Mouse (Mus musculus): ENCODE data around the gene R3hdm1. TPM values are rescaled to one million over a fixed set of nuclear protein-coding genes. Genes with fewer than 3 reads are reported as not detected.
"Not testable (repeated sequence)": the region's sequence is repeated elsewhere in the genome, so short reads cannot be mapped to it uniquely, and the experiment has no call there.

The R3hdm1 gene
- polyA plus RNA-seq, 1 experiment from 2014 or later = 33.7 TPM

- 6% methylated on average over 10 of the region's 10 CpGs for WGBS (ENCODE audit: insufficient replicate concordance)
Observed at GRCm38 (mm10) chr1:128243627-128243995, 140.5 kb downstream of the R3hdm1 start, which contains the start of gene Ubxn4. Gene Ubxn4 (plus strand): TSS chr1:128243964.

GRCm38 (mm10) chr1:128243996-128244726, 141.1 kb downstream of the R3hdm1 start:
- Histone ChIP-seq H3K27me3 (no peaks in the 10 kb centered on the region), H3K9ac (peak overlapping the region; percentile 89), H3K9me3 (replicated peaks) (no peaks in the 10 kb centered on the region), H3K27ac (peak overlapping the region; percentile 90), H3K4me1 (replicated peaks) (peaks cover 17% of the 10 kb centered on the region), H3K36me3 (peaks cover 8% of the 10 kb centered on the region; the same call in 1 of the 2 replicates), H3K4me3 (replicated peaks) (peak overlapping the region; percentile 80), H3K4me2 (peak overlapping the region; percentile 96)
- peak; percentile 96 for DNase-seq
- peak; percentile 93 for ATAC-seq (ENCODE audit: low read depth)
- WGBS (ENCODE audit: insufficient replicate concordance) = under 1% methylated on average over 71 of the region's 71 CpGs

More at GRCm38 (mm10) chr1:128243627-128243995, 140.5 kb downstream of the R3hdm1 start, which contains the start of gene Ubxn4:
- peaks cover 8% of the 10 kb centered on the region; the same call in 1 of the 2 replicates for H3K36me3 ChIP-seq
- peak within 1 kb of the TSS; percentile 96 for H3K4me2 ChIP-seq
- peak within 1 kb of the TSS; percentile 89 for H3K9ac ChIP-seq
- DNase-seq (no peak), ATAC-seq (ENCODE audit: low read depth) (peak; percentile 6; the same call in 1 of the 2 replicates)
- H3K27me3 ChIP-seq = no peaks in the 10 kb centered on the region
- H3K4me3 ChIP-seq (replicated peaks) = peak within 1 kb of the TSS; percentile 80
- no peaks in the 10 kb centered on the region for H3K9me3 ChIP-seq (replicated peaks)
- peaks cover 17% of the 10 kb centered on the region for H3K4me1 ChIP-seq (replicated peaks)
- peak within 1 kb of the TSS; percentile 90 for H3K27ac ChIP-seq

GRCm38 (mm10) chr1:128244727-128245355, 141.7 kb downstream of the R3hdm1 start:
- H3K27ac ChIP-seq = peak overlapping the region; percentile 90
- peak overlapping the region; percentile 96 for H3K4me2 ChIP-seq
- H3K4me3 ChIP-seq (replicated peaks) = peak overlapping the region; percentile 80
- H3K27me3 ChIP-seq = no peaks in the 10 kb centered on the region
- ATAC-seq (ENCODE audit: low read depth) = peak; percentile 58
- peaks cover 17% of the 10 kb centered on the region for H3K4me1 ChIP-seq (replicated peaks)
- no peaks in the 10 kb centered on the region for H3K9me3 ChIP-seq (replicated peaks)
- H3K36me3 ChIP-seq = 0 out of 2 replicates have a peak, but pooled peaks cover 8% of the 10 kb centered on the region
- WGBS (ENCODE audit: insufficient replicate concordance) = 2% methylated on average over 19 of the region's 19 CpGs
- H3K9ac ChIP-seq = peak overlapping the region; percentile 89
- peak; percentile 51 for DNase-seq

GRCm38 (mm10) chr1:128267061-128267460, 164.0 kb downstream of the R3hdm1 start:
- ATAC-seq (ENCODE audit: low read depth) = not testable (repeated sequence)

GRCm38 (mm10) chr1:128270731-128271130, 167.6 kb downstream of the R3hdm1 start:
- Histone ChIP-seq H3K27me3 (no peaks in the 10 kb centered on the region), H3K27ac (no peak overlapping the region), H3K4me1 (replicated peaks) (peaks cover 4% of the 10 kb centered on the region), H3K4me3 (replicated peaks) (no peak overlapping the region), H3K9ac (no peak overlapping the region), H3K9me3 (replicated peaks) (no peaks in the 10 kb centered on the region), H3K36me3 (peaks cover 85% of the 10 kb centered on the region), H3K4me2 (no peak overlapping the region)
- DNase-seq = no peak
- ATAC-seq (ENCODE audit: low read depth) = no peak
- 77% methylated on average over 3 of the region's 3 CpGs for WGBS (ENCODE audit: insufficient replicate concordance)

More at GRCm38 (mm10) chr1:128267061-128267460, 164.0 kb downstream of the R3hdm1 start:
- H3K36me3 ChIP-seq = peaks cover 80% of the 10 kb centered on the region
- DNase-seq; H3K27ac ChIP-seq; H3K4me1 ChIP-seq (replicated peaks); H3K27me3 ChIP-seq; H3K4me2 ChIP-seq; H3K4me3 ChIP-seq (replicated peaks); H3K9me3 ChIP-seq (replicated peaks); H3K9ac ChIP-seq: not testable (repeated sequence)
- WGBS (ENCODE audit: insufficient replicate concordance) = 72% methylated on average over 7 of the region's 7 CpGs

GRCm38 (mm10) chr1:128275908-128276307, 172.8 kb downstream of the R3hdm1 start:
- Histone ChIP-seq H3K4me2 (no peak overlapping the region), H3K4me1 (replicated peaks) (peaks cover 8% of the 10 kb centered on the region), H3K27ac (no peak overlapping the region), H3K27me3 (no peaks in the 10 kb centered on the region), H3K36me3 (peaks cover 75% of the 10 kb centered on the region), H3K4me3 (replicated peaks) (no peak overlapping the region), H3K9ac (no peak overlapping the region), H3K9me3 (replicated peaks) (no peaks in the 10 kb centered on the region)
- DNase-seq = no peak
- peak; percentile 78 for ATAC-seq (ENCODE audit: low read depth)
- 37% methylated on average over 1 of the region's 1 CpGs for WGBS (ENCODE audit: insufficient replicate concordance)

- no peak overlapping the region for H3K4me2 ChIP-seq
- 78% methylated on average over 3 of the region's 3 CpGs for WGBS (ENCODE audit: insufficient replicate concordance)
- DNase-seq (no peak), ATAC-seq (ENCODE audit: low read depth) (no peak)
- no peaks in the 10 kb centered on the region for H3K9me3 ChIP-seq (replicated peaks)
- no peak overlapping the region for H3K9ac ChIP-seq
- H3K27ac ChIP-seq = no peak overlapping the region
- H3K27me3 ChIP-seq = no peaks in the 10 kb centered on the region
- no peak overlapping the region for H3K4me3 ChIP-seq (replicated peaks)
- H3K36me3 ChIP-seq = peaks cover 66% of the 10 kb centered on the region
- H3K4me1 ChIP-seq (replicated peaks) = peaks cover 8% of the 10 kb centered on the region
Observed at GRCm38 (mm10) chr1:128278563-128278962, 175.5 kb downstream of the R3hdm1 start.

GRCm38 (mm10) chr1:128281753-128282152, 178.7 kb downstream of the R3hdm1 start:
- H3K9me3 ChIP-seq (replicated peaks) = no peaks in the 10 kb centered on the region
- ATAC-seq (ENCODE audit: low read depth) = no peak
- H3K4me2 ChIP-seq = no peak overlapping the region
- no peak overlapping the region for H3K27ac ChIP-seq
- no peak overlapping the region for H3K4me3 ChIP-seq (replicated peaks)
- DNase-seq = no peak
- no peak overlapping the region for H3K9ac ChIP-seq
- H3K4me1 ChIP-seq (replicated peaks) = no peaks in the 10 kb centered on the region
- H3K27me3 ChIP-seq = no peaks in the 10 kb centered on the region
- peaks cover 38% of the 10 kb centered on the region for H3K36me3 ChIP-seq
- WGBS (ENCODE audit: insufficient replicate concordance) = 76% methylated on average over 3 of the region's 3 CpGs

- 80% methylated on average over 3 of the region's 3 CpGs for WGBS (ENCODE audit: insufficient replicate concordance)
- Histone ChIP-seq H3K4me2 (no peak overlapping the region), H3K27me3 (no peaks in the 10 kb centered on the region), H3K36me3 (peaks cover 26% of the 10 kb centered on the region), H3K9ac (no peak overlapping the region), H3K4me3 (replicated peaks) (no peak overlapping the region), H3K27ac (no peak overlapping the region), H3K9me3 (replicated peaks) (no peaks in the 10 kb centered on the region), H3K4me1 (replicated peaks) (no peaks in the 10 kb centered on the region)
- ATAC-seq (ENCODE audit: low read depth) = no peak
- no peak for DNase-seq
Observed at GRCm38 (mm10) chr1:128282924-128283323, 179.8 kb downstream of the R3hdm1 start.

GRCm38 (mm10) chr1:128284157-128284690, 181.1 kb downstream of the R3hdm1 start:
- DNase-seq (no peak), ATAC-seq (ENCODE audit: low read depth) (no peak)
- 70% methylated on average over 8 of the region's 8 CpGs for WGBS (ENCODE audit: insufficient replicate concordance)
- H3K9me3 ChIP-seq (replicated peaks) = no peaks in the 10 kb centered on the region
- H3K4me3 ChIP-seq (replicated peaks) = no peak overlapping the region
- H3K9ac ChIP-seq = no peak overlapping the region
- no peaks in the 10 kb centered on the region for H3K27me3 ChIP-seq
- H3K27ac ChIP-seq = no peak overlapping the region
- no peaks in the 10 kb centered on the region for H3K4me1 ChIP-seq (replicated peaks)
- H3K36me3 ChIP-seq = peaks cover 17% of the 10 kb centered on the region
- no peak overlapping the region for H3K4me2 ChIP-seq

GRCm38 (mm10) chr1:128285136-128285535, 182.0 kb downstream of the R3hdm1 start:
- ATAC-seq (ENCODE audit: low read depth) (no peak), DNase-seq (no peak)
- WGBS (ENCODE audit: insufficient replicate concordance) = 85% methylated on average over 9 of the region's 9 CpGs
- Histone ChIP-seq H3K9ac (no peak overlapping the region), H3K27ac (no peak overlapping the region), H3K4me3 (replicated peaks) (no peak overlapping the region), H3K27me3 (no peaks in the 10 kb centered on the region), H3K36me3 (peaks cover 8% of the 10 kb centered on the region), H3K4me2 (no peak overlapping the region), H3K9me3 (replicated peaks) (no peaks in the 10 kb centered on the region), H3K4me1 (replicated peaks) (no peaks in the 10 kb centered on the region)
